Mouse (Mus musculus) urinary bladder, postnatal 36 days (tissue): ENCODE measurements around the gene Dazap1.

Experiments used
- DNase-seq, 2 experiments: peaks; one replicate each; pipeline ENCODE4 v3.0.0; 2022; ENCODE audit warnings: low spot score in 2 of 2, mixed read lengths in 1 of 2

The Dazap1 gene

DNA sequence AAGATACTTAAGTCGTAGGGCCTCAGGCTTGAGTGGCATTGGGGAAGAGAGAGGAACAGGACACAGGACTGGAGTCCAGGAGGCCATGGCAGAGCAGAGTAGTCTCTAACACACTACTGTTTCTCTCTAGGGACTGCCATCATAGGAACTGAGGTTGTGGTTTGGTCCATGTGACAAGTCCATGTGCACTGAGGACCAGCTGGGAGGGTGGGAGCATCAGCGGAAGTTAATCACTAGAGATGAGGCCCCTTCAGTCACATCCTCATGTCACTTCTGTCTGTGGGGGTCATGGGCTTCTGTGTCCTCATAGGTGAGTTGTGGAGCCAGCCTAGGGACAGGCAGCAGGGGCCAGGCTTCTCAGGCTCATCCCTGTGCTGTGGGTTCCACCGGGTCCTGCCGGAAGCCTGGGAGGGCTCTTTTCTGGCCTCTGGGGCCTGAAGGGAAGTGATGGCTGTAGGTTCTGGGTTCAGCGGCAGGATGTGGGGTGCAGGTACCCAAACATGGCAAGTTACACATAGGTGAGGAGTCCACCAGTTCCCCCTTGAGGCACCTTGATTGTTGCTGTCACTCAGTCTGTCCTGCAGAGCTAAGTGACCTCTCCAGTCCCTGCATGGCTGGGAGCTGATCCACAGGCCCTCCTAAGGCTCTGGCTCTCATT lies 10.0 kb downstream of the Dazap1 start:
- no peak for DNase-seq

DNA sequence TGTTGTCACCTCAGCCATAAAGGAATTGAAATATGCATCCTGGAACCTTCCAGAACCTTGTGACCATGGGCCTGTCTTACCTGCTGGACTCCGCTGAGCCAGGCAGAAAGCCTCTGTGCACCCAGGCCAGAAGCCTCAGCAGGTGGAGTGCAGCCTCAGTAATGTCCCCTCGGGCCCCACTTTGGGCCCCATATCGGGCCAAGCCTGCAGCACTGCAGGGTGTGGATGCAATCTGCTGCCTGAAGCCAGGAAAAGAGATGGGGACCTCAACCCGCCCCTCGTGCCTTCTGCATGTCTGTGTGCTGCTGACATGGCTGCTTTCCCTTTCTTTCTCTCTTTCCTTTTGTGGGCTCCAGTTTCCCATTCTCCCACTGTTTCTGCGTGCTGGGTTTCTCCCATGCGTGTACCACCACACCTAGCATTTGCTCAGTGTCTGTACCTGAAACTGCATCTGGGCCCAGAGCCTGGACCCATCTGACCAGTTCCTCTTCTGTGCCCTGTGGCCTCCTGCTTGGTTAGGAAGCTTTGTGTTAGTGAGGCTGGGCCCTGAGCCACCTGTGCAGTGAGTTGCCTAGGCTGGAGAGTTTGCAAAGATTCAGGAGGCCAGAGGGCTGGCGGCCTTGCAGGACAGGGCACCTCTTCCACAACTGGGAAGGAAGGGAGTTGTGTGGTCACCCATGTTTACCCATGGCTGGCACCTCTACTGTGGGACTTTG lies 10.7 kb downstream of the Dazap1 start:
- no peak for DNase-seq

DNA sequence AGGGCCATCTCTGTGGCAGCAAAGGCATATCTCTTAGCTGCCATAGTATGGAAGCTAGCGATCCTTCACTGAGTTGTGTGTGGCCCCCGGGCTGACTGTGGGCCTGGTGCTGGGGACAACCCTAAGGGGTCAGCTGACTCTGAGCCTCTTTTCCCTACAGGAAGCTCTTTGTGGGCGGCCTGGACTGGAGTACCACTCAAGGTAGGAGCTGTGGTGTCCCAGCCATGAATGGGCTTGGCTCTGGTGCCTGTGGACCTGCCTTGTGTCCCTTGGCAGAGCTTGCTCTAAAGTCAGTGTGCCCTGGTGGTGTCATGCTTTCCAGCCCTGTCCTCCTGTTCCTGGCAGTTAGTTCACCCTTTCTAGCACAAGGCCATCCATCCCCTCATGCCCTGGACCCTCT lies 12.6 kb downstream of the Dazap1 start:
- no peak for DNase-seq

DNA sequence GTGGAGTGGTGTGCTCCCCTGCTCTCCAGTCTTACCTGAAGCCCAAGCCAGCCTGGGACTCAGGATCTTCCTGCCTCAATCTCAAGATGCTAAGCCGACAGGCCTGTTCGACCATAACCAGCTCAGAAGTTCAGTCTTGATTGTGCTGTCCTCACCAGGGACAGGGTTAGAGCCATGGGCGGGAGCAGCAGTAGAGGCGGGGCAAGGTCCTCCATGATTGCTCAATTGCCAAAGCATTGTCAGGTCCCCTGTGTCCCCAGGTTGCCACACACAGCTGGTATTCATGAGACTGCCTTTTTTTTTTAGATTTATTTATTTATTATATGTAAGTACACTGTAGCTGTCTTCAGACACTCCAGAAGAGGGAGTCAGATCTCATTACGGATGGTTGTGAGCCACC lies 15.0 kb downstream of the Dazap1 start:
- DNase-seq = no peak

DNA sequence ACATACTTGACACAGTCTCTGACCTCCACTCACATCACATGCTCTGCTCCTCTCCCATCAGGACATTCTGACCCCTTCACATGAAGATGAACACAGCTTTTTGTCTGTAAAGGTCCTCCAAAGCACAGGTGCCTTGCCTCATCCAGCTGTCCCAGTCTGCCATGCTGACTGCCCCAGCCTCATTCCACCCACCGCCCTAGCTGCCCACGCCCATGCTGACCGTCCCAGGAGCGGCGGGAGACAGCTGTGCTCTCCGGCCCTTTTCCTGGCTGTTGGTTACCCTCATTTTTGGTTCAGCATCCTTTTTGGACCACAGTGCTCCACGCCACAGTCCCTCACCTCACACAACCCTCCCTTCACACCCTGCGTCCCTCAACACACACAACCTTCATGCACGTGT lies 17.1 kb downstream of the Dazap1 start:
- no peak for DNase-seq

DNA sequence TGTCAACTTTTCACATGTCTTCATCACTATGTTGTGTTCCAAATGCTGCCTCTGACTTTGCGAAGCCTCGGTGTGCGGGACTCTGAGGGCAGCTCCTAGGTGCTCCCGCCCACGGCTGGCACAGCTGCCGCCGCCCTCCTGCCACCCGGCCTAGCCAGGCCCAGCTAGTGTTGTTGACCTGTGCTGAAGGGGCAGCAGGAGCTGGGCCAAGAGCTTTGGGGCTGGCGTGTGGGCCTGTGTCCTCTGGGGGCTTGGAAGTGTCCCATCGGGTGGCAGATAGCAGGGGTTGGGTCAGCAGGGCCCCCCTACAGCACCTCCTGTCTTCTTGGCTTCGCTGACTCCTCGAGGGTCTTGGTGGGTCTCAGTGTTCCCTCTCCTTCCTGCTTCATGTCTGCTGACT lies 18.0 kb downstream of the Dazap1 start:
- DNase-seq = no peak

DNA sequence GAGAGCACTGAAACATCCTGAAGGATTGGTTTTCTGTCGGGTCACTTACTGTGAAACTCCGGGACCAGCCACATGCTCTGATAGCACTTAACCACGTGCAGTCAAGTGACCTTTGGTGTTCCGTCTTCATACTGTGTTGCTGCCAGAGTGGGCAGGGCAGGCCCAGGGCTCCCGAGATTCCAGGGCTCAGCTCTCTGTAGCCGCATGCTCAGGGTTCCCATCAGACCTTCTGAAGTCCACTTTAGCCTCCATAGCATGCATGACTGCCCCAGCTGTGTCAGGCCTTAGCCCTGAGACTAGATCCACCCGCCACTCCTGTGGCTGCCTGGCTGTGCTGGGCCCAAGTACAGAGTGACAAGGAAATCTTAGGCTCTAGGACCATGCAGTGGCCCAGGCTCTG lies 20.0 kb downstream of the Dazap1 start:
- no peak for DNase-seq

DNA sequence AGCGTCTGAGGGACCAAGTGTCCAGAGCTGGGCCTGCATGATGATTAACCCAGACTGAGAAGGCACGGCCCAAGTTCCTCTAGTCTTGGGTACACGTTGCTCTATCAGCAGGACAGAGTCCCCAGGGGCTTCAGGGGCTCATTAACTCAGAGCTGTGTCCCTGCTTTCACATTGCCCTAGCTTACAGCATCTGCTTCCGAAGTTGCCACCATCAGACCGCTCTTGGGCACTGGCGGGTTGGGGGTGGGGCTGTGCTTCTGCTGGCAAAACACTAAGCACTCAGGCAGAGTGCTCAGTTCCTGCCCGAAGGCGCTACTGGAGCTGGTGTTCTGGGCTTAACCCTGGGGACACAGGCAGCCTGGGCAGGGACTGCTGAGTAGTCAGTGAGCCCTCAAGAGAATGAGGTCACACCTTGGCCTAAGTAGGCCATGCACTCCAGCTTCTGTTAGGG lies 20.7 kb downstream of the Dazap1 start:
- DNase-seq = peak in 1 of 2 experiments; percentile 61

DNA sequence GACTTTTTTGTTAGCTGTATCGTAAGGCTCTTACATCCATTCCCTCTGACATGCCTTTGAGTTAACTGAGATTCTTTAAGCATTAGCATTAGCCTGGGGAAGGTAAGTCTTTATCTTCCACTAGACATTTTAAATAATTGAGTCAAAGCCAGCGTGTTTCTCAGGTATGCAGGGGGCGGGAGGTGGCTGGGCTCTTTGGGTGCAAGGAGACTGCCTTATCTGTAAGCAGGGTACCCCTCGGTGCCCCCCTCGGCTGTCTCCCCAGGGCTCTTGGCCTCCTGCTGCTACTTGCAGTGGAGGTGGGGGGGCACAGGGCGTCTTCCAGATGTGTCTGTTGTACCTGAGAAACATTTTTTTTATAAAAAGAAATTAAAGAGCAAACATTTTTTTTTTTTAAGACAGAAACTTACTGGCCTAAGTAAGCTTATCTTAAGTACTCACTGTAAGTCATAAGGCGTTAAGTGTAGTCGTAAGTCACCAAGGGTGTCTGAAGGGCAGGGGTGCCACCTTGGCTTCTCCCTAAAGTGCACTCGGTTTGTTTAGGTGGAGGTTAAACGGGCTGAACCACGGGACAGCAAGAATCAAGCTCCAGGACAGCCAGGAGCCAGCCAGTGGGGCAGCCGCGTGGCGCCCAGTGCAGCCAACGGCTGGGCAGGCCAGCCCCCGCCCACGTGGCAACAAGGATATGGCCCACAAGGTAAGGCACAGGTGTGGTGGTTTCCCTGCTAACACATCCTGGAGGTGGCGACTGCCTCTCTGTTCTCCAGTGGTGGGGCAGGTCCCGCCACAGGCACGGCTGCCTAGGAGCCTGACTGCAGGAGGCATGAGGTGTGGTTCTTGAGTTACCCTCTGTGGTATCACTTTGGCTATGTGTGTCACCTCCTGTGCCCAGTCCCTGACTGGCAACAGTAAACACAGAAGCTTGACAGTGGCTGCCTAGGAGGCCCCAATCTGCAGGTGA lies 21.5 kb downstream of the Dazap1 start:
- DNase-seq = no peak

DNA sequence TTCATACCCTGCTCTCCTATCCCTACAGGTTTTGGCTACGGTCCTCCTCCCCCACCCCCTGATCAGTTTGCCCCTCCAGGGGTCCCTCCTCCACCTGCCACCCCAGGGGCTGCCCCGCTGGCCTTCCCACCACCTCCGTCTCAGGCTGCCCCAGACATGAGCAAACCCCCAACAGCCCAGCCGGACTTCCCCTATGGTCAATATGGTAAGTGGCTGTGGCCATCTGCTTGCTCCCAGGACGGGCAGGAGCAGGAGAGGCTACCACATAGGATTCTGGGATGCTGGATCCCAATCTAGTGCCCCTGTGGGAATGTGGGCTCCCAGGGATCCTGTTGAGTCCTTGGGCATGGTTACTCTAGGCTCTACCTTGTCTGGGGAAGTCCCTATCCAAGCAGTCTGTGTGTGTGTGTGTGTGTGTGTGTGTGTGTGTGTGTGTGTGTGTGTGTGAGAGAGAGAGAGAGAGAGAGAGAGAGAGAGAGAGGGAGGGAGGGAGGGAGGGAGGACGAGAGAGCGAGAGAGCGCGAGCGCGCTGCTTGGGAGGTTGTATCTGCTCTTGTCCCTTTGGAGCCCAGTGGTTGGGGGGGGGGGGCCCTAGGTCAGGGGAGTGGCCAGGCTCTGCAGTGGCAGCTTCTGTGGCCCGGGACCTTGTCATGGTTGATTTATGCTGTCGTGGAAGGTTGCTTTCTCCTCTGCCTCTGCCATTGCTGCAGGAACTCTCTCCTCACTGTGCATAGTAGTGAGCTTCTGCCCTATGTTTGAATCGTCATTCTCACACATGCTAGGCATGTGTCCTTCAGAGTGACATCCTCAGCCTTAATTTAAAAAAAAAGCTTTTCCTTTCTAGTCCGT lies 24.2 kb downstream of the Dazap1 start:
- no peak for DNase-seq

DNA sequence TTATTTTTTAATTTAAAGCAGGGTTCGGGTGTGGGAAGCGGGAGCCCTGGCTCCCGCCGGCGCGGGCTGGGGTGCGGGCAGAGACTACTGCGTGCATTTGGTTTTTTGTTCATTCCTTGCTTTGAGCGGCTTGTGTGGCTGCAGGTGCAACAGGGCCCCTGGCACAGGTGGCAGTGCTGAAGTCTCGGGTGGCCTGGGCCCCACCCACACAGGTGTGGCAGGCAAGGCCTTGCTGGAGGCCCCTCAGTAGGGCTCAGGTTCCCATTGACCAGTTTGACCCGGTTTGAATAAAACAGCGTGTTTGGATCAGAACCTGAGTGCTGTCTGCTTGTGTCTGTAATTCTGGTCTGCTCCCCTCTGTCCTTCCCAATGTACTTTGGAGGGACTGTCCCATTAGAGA lies 26.8 kb downstream of the Dazap1 start:
- DNase-seq = no peak

DNA sequence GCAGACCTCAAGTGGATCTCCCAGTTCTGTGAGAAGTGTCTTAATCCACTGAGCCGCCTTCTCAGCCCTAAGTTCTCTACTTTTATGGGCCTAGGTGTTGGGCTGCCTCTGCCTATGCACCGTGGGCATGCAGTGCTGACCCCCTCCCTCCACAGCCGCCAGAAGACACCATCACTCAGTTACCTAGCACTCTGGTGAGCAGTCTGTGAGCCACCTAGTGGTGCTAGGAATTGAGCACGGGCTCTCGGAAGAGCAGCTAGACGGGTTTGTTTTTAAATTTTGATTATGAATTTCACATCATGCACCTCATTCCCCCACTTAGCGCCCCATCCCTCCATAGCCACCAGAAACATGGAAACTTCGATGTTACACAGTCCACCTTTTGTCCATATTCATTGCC lies 27.4 kb downstream of the Dazap1 start:
- DNase-seq = no peak

DNA sequence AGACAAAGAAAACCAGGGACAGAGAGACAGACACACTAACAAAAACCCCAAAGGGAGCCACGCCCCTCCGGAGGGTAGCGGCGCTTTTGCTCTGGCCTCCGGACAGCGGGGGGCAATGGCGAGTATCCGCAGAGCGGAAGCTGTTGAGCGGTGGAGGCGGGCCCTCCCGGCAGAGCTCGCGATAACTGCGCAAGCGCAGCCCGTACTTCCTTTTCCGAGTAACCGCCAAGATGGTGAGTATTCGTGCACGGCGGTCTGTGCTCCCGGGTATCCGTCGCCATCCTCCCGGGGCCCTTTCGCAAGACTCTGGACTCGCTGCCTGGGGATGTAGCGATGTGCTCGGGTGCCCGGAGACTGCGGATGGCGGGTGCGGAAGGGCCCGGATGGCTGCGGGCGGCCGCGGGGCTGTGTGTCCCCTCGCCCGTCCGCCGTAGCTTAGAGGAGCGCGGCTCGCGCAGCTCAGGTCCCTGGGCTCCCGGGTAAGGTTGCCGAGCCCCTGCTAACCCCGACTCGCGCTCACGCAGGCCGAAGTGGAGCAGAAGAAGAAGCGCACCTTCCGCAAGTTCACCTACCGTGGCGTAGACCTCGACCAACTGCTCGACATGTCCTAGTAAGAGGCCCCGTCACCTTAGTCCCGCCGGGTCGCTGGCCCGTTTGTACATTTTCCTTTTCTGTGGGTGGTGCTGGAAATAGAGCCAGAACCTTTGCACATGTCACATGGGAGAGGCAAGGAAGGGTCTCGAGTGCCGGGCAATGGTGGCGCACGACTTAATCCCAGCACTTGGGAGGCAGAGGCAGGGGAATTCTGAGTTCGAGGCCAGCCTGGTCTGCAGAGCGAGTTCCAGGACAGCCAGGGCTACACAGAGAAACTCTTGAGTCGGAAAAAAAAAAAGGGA lies 31.2 kb downstream of the Dazap1 start, which contains the start of gene Rps15:
TSS of gene Rps15 (plus strand) at position 203 of the 896 bp plus-strand sequence.
- peak; percentile 86 to 95 for DNase-seq

DNA sequence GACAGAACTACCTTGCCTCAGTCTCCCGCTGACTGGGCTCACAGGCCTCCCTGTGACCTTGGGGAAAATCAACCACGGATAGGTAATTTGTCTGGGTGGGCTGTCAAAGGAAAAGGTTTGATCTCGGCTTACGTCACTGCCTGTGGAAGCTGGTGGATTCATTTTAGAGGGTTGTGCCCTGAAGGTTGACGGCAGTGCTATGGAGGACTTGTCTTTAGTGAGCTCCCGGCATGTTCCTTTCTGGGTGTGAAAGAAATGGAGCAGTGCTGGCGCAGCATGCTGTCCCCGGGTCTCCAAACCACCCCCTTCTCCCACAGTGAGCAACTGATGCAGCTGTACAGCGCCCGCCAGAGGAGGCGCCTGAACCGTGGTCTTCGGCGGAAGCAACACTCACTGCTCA lies 32.0 kb downstream of the Dazap1 start:
- DNase-seq = no peak

DNA sequence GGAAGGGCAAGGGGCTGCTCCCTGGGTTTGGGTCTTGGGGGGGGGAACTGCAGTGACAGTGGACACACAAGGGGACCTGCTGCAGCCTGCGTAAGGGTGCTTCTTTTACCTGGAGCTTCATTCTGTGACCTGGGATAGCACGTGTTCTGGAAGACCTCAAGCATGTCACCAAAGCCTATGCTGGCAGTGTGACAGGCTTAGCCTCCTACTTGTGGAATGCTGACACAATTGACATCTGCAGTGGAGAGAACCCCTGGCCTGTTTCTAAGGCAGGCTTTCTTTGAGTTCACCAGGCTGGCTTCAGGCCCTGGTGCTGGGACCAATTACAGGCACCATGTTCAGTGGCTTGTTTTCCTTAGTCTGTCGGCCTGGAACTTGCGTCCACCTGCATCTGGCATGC lies 33.0 kb downstream of the Dazap1 start:
- DNase-seq = no peak

DNA sequence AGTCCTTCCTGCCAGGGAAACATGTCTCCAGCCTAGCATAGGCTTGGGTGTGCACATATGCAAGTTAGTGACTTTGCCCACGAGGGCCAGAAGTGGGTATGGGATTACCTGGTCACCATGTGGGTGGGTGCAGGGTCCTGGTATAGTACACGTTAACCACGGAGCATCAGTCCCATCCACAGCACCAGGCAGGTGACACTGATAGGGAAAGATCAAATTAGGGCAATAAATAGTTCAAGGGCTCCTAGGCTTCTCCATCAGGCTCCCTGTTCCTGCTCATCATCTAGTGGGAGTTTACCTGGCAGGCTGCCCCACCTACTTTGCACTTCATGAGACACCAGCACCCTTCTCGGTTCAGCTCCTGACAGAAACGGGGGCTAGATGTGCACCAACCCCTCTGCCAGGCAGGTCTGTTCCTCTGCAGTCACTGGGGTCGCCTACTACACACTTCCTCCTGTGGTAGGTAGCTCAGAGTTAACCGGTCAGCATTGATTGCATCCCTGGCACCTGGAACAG lies 33.6 kb downstream of the Dazap1 start:
- no peak for DNase-seq

DNA sequence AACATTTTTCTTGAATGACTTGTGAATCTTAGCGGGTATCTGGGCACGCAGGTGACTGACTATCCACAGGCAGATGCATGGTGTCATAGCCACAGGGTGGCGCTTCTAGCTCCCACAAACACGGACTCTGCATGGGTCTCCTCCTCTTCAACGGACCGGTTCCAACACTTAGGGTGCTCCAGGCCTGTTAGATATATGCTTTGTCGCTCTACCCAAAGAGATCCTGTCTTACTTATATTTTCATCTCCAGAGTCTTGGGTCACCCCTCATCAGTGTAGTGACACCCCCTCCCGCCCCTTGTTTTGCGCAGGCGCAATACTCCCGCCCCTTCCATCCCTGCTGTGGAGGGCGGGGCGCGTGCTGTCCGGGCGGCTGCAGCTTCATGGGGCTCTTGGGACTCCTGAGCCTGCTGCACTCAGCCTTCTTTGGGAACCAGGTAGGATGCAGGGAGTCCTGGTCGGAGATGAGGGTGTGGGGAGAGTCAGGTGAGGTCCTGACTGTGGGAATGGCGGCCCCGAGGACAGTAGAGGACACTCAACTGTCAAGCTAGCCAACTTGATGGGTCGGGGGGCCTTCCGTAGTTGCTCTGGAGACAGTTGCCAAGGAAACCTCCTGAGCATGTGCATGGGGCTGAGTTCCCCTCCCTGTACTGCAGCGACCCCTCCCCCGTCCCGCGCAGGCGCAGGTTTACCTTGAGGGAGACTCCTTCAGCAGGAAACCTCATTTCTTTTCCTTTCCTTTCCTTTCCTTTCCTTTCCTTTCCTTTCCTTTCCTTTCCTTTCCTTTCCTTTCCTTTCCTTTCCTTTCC lies 34.5 kb downstream of the Dazap1 start, which contains the start of gene Apc2:
TSS of gene Apc2 (plus strand) at position 360 of the 808 bp plus-strand sequence.
- DNase-seq = peak; percentile 63 to 70

DNA sequence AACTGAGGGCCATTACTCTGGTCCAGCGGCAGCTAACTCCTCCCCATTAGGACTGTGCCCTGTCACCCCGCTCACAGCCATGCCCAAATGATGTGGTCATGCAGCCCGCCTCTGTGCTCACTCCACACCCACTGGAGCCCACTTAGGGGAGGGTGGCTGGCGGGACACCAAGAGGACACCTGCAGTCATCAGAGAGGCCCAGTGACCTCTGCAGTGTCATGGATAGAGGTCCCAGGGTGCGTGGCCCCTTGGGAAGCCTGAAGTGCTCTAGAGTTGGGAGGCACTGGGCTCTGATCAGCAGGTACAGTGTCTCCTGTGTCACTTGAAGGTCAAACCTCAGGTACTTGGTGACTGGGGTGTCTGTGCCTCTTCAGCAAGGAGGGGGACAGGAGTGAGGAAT lies 35.5 kb downstream of the Dazap1 start:
- no peak for DNase-seq

DNA sequence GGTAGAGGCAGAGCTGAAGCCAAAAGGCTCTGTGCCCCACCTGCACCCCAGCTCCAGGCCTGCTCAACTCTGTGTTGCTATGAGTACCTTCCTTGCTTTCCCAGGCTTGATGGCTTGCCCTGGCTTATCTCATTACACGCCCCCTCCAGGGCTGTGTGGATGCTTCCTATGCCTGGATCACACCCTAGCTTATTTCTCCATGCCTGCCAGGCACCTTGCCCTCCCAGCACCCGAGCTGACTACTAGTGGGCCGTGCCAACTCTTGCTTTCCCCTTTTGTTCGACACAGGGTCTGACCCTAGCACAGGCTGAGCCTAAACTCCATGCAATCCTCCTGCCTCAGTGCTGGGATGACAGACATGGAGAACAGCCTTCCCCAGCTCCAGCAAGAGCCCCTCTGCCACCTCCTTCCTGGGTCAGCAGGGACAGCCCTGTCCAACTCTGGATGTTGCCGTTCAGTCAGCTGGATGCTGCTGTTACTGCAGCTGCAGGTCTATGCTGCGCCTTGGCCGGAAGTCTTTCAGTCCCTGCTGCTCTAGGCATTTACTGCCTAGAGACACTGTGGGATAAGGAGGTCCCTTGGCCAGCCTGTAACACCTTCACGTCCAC lies 36.3 kb downstream of the Dazap1 start:
- DNase-seq = no peak
